Mouse (Mus musculus): ENCODE data around the gene Ccdc120. TPM values are rescaled to one million over a fixed set of nuclear protein-coding genes. Genes with fewer than 3 reads are reported as not detected.
A peak's percentile ranks its signal among the peaks of the same experiment; 100 is the strongest.
"Not testable (repeated sequence)": the region's sequence is repeated elsewhere in the genome, so short reads cannot be mapped to it uniquely, and the experiment has no call there.

The Ccdc120 gene
- polyA plus RNA-seq, 1 experiment from 2014 or later: 21.5 TPM

GRCm38 (mm10) chrX:7722282-7722611 is 28.5 kb downstream of the Ccdc120 start:
- DNase-seq (ENCODE audit: low spot score): no peak
- peak overlapping the region; percentile 55 for H3K4me2 ChIP-seq (replicated peaks; ENCODE audit: low read depth)
- no peaks in the 10 kb centered on the region for H3K9me3 ChIP-seq (ENCODE audit: control insufficient read depth, low read length)
- ATAC-seq (ENCODE audit: low FRiP score, low TSS enrichment): no peak; the same call in 1 of the 2 replicates
- no peaks in the 10 kb centered on the region for H3K4me1 ChIP-seq (replicated peaks; ENCODE audit: control insufficient read depth, insufficient read depth)
- H3K9ac ChIP-seq (ENCODE audit: low read length): peak overlapping the region; percentile 67
- H3K4me3 ChIP-seq (ENCODE audit: low read depth, low read length): peak overlapping the region; percentile 52
- H3K36me3 ChIP-seq (ENCODE audit: control insufficient read depth, insufficient read depth, low read length): no peaks in the 10 kb centered on the region
- 21% methylated on average over 11 of the region's 11 CpGs for WGBS
- TF ChIP-seq CTCF (IDR thresholded peaks at IDR 0.05; ENCODE audit: low read depth): no peak
- no peaks in the 10 kb centered on the region for H3K27me3 ChIP-seq (ENCODE audit: control insufficient read depth, insufficient read depth, low read length)
- peak overlapping the region; percentile 95 for H3K27ac ChIP-seq (replicated peaks)

- no peaks in the 10 kb centered on the region for H3K9me3 ChIP-seq (ENCODE audit: control insufficient read depth, low read length)
- no peaks in the 10 kb centered on the region for H3K4me1 ChIP-seq (replicated peaks; ENCODE audit: control insufficient read depth, insufficient read depth)
- H3K36me3 ChIP-seq (ENCODE audit: control insufficient read depth, insufficient read depth, low read length): no peaks in the 10 kb centered on the region
- peak within 1 kb of the TSS; percentile 67 for H3K9ac ChIP-seq (ENCODE audit: low read length)
- H3K4me2 ChIP-seq (replicated peaks; ENCODE audit: low read depth): peak within 1 kb of the TSS; percentile 55
- peak within 1 kb of the TSS; percentile 95 for H3K27ac ChIP-seq (replicated peaks)
- DNase-seq (ENCODE audit: low spot score): peak; percentile 76
- no peak for TF ChIP-seq CTCF (IDR thresholded peaks at IDR 0.05; ENCODE audit: low read depth)
- peak; percentile 20 for TF ChIP-seq EP300 (optimal IDR thresholded peaks at IDR 0.05)
- WGBS: 16% methylated on average over 22 of the region's 22 CpGs
- peak within 1 kb of the TSS; percentile 52 for H3K4me3 ChIP-seq (ENCODE audit: low read depth, low read length)
- peak; percentile 94 for ATAC-seq (ENCODE audit: low FRiP score, low TSS enrichment)
- no peaks in the 10 kb centered on the region for H3K27me3 ChIP-seq (ENCODE audit: control insufficient read depth, insufficient read depth, low read length)
Measured at GRCm38 (mm10) chrX:7721514-7722281, 29.0 kb downstream of the Ccdc120 start, which contains the start of gene Gm45208. TSS of gene Gm45208 (plus strand) at chrX:7722245.

GRCm38 (mm10) chrX:7716058-7716457 is 34.6 kb downstream of the Ccdc120 start:
- H3K4me1 ChIP-seq (replicated peaks; ENCODE audit: control insufficient read depth, insufficient read depth); H3K9ac ChIP-seq (ENCODE audit: low read length); ATAC-seq (ENCODE audit: low FRiP score, low TSS enrichment); DNase-seq (ENCODE audit: low spot score); H3K4me3 ChIP-seq (ENCODE audit: low read depth, low read length); H3K9me3 ChIP-seq (ENCODE audit: control insufficient read depth, low read length); H3K36me3 ChIP-seq (ENCODE audit: control insufficient read depth, insufficient read depth, low read length); H3K27ac ChIP-seq (replicated peaks); H3K4me2 ChIP-seq (replicated peaks; ENCODE audit: low read depth); H3K27me3 ChIP-seq (ENCODE audit: control insufficient read depth, insufficient read depth, low read length): not testable (repeated sequence)
- 40% methylated on average over 1 of the region's 1 CpGs for WGBS
- peak; percentile 38 for TF ChIP-seq CTCF (IDR thresholded peaks at IDR 0.05; ENCODE audit: low read depth)

GRCm38 (mm10) chrX:7714135-7714899 is 36.4 kb downstream of the Ccdc120 start, which contains the start of gene Wdr45:
TSS of gene Wdr45 (plus strand) at chrX:7714333.
- Histone ChIP-seq H3K4me3 (ENCODE audit: low read depth, low read length) (peak within 1 kb of the TSS; percentile 28), H3K9ac (ENCODE audit: low read length) (peak within 1 kb of the TSS; percentile 38; the same call in 1 of the 2 replicates), H3K4me2 (replicated peaks; ENCODE audit: low read depth) (peak within 1 kb of the TSS; percentile 43)
- DNase-seq (ENCODE audit: low spot score) (peak; percentile 91), ATAC-seq (ENCODE audit: low FRiP score, low TSS enrichment) (peak; percentile 97)
- H3K36me3 ChIP-seq (ENCODE audit: control insufficient read depth, insufficient read depth, low read length); H3K4me1 ChIP-seq (replicated peaks; ENCODE audit: control insufficient read depth, insufficient read depth); H3K27me3 ChIP-seq (ENCODE audit: control insufficient read depth, insufficient read depth, low read length); H3K9me3 ChIP-seq (ENCODE audit: control insufficient read depth, low read length); H3K27ac ChIP-seq (replicated peaks): not testable (repeated sequence)
- WGBS: 12% methylated on average over 37 of the region's 60 CpGs

- Histone ChIP-seq H3K4me2 (replicated peaks; ENCODE audit: low read depth) (peak overlapping the region; percentile 43), H3K9ac (ENCODE audit: low read length) (peak overlapping the region; percentile 38; the same call in 1 of the 2 replicates), H3K4me3 (ENCODE audit: low read depth, low read length) (peak overlapping the region; percentile 28)
- WGBS: 19% methylated on average over 4 of the region's 12 CpGs
- not testable (repeated sequence) for H3K36me3 ChIP-seq (ENCODE audit: control insufficient read depth, insufficient read depth, low read length); H3K27me3 ChIP-seq (ENCODE audit: control insufficient read depth, insufficient read depth, low read length); H3K4me1 ChIP-seq (replicated peaks; ENCODE audit: control insufficient read depth, insufficient read depth); ATAC-seq (ENCODE audit: low FRiP score, low TSS enrichment); DNase-seq (ENCODE audit: low spot score); H3K27ac ChIP-seq (replicated peaks); H3K9me3 ChIP-seq (ENCODE audit: control insufficient read depth, low read length)
Measured at GRCm38 (mm10) chrX:7713764-7714134, 37.0 kb downstream of the Ccdc120 start.

GRCm38 (mm10) chrX:7696954-7697381 is 53.7 kb downstream of the Ccdc120 start, which contains the start of gene Gpkow:
TSS of gene Gpkow (plus strand) at chrX:7697131.
- H3K4me1 ChIP-seq (replicated peaks; ENCODE audit: control insufficient read depth, insufficient read depth): no peaks in the 10 kb centered on the region
- no peaks in the 10 kb centered on the region for H3K27me3 ChIP-seq (ENCODE audit: control insufficient read depth, insufficient read depth, low read length)
- peak; percentile 83 for DNase-seq (ENCODE audit: low spot score)
- WGBS: 11% methylated on average over 33 of the region's 33 CpGs
- H3K27ac ChIP-seq (replicated peaks): no peak within 1 kb of the TSS
- H3K9ac ChIP-seq (ENCODE audit: low read length): peak within 1 kb of the TSS; percentile 61
- no peaks in the 10 kb centered on the region for H3K9me3 ChIP-seq (ENCODE audit: control insufficient read depth, low read length)
- TF ChIP-seq EP300 (optimal IDR thresholded peaks at IDR 0.05) (no peak), CTCF (IDR thresholded peaks at IDR 0.05; ENCODE audit: low read depth) (no peak)
- no peaks in the 10 kb centered on the region for H3K36me3 ChIP-seq (ENCODE audit: control insufficient read depth, insufficient read depth, low read length)
- H3K4me3 ChIP-seq (ENCODE audit: low read depth, low read length): peak within 1 kb of the TSS; percentile 52
- peak; percentile 95 for ATAC-seq (ENCODE audit: low FRiP score, low TSS enrichment)
- H3K4me2 ChIP-seq (replicated peaks; ENCODE audit: low read depth): peak within 1 kb of the TSS; percentile 56

All from stomach, postnatal 0 days (tissue).